Mouse (Mus musculus): ENCODE measurements around the gene Hs1bp3.

- TF ChIP-seq CTCF (conservative IDR thresholded peaks at IDR 0.05; ENCODE audit: low read length) = no peak
- TF ChIP-seq NANOG (IDR thresholded peaks at IDR 0.05; ENCODE audit: borderline replicate concordance, low read length) = no peak
- no peak for TF ChIP-seq POU5F1 (IDR thresholded peaks at IDR 0.05; ENCODE audit: borderline replicate concordance, low read length)
Observed at GRCm38 (mm10) chr12:8289499-8289898, 23.7 kb upstream of the Hs1bp3 start.
